Mouse (Mus musculus) neural tube, embryonic 14.5 days (tissue): ENCODE results near the gene Nxpe2. TPM values are rescaled to one million over a fixed set of nuclear protein-coding genes. Genes with fewer than 3 reads are reported as not detected.

Experiments
- ATAC-seq: fragments of 200-750 bp; cut with Nextera tagmentation; 2 replicates; pipeline ENCODE4 v1.8.0; 2017; ENCODE audit warnings: low read depth, mild to moderate bottlenecking, moderate TSS enrichment, moderate library complexity
- H3K27ac ChIP-seq: fragments of 300-500 bp; sonication (generic); 2 replicates; pipeline ENCODE4 v1.5.1; 2014; ENCODE audit warnings: low read depth, mild to moderate bottlenecking, control low read depth, low read length, moderate library complexity, mixed read lengths
- H3K27me3 ChIP-seq: fragments of 300-500 bp; sonication (generic); 2 replicates; pipeline ENCODE4 v1.6.1; 2014; ENCODE audit warnings: low read length; ENCODE audit not compliant: control insufficient read depth, insufficient read depth
- H3K36me3 ChIP-seq: fragments of 300-500 bp; sonication (generic); 2 replicates; pipeline ENCODE4 v1.6.1; 2014; ENCODE audit warnings: low read length, mixed read lengths; ENCODE audit not compliant: control insufficient read depth, insufficient read depth
- H3K4me1 ChIP-seq: fragments of 300-500 bp; sonication (generic); 2 replicates; pipeline ENCODE4 v1.6.1; 2014; ENCODE audit warnings: low read length; ENCODE audit not compliant: control insufficient read depth, insufficient read depth
- H3K4me2 ChIP-seq: fragments of 300-500 bp; sonication (generic); 2 replicates; pipeline ENCODE4 v1.6.1; 2014; ENCODE audit warnings: mild to moderate bottlenecking, low read depth, low read length, control low read depth
- H3K4me3 ChIP-seq: fragments of 300-500 bp; sonication (generic); 2 replicates; pipeline ENCODE4 v1.5.1; 2014; ENCODE audit warnings: low read depth, low read length, control low read depth, mixed read lengths
- H3K9ac ChIP-seq: fragments of 300-500 bp; sonication (generic); replicated peaks from 2 replicates; pipeline ENCODE4 v1.6.1; 2014; ENCODE audit warnings: low read depth, mild to moderate bottlenecking, control low read depth, low read length, mixed read lengths
- H3K9me3 ChIP-seq: fragments of 300-500 bp; sonication (generic); 2 replicates; pipeline ENCODE4 v1.6.1; 2016; ENCODE audit warnings: low read length; ENCODE audit not compliant: control insufficient read depth
- WGBS: fragments of 180-500 bp; shearing (Covaris S2); extraction: QIAGEN DNeasy Blood & Tissue Kit; methylation state at CpG from one replicate; pipeline ENCODE4 v1.1.7; 2014; 5-methylcytosine and 5-hydroxymethylcytosine counted together
- polyA plus RNA-seq: library from polyadenylated mRNA; unstranded; fragments of >200 nt; fragmentation: Nextera tagmentation; extraction: Ambion mirVana; gene quantifications from 2 replicates; pipeline ENCODE4 v1.2.1, GENCODE M21; 2014

Nxpe2 gene
- 0.77 and 1.2 TPM in 2 replicates for polyA plus RNA-seq

- Histone ChIP-seq H3K9ac (no peak within 1 kb of the TSS), H3K4me1 (no peaks in the 10 kb centered on the region), H3K36me3 (no peaks in the 10 kb centered on the region), H3K4me2 (no peak within 1 kb of the TSS), H3K27me3 (no peaks in the 10 kb centered on the region), H3K27ac (no peak within 1 kb of the TSS), H3K4me3 (no peak within 1 kb of the TSS), H3K9me3 (no peaks in the 10 kb centered on the region)
- ATAC-seq: no peak
- WGBS: 43% methylated on average over 2 of the region's 2 CpGs
Observed at GRCm38 (mm10) chr9:48353148-48353698, at the start of gene Nxpe2. Gene Nxpe2 (minus strand): TSS chr9:48353454.

DNA sequence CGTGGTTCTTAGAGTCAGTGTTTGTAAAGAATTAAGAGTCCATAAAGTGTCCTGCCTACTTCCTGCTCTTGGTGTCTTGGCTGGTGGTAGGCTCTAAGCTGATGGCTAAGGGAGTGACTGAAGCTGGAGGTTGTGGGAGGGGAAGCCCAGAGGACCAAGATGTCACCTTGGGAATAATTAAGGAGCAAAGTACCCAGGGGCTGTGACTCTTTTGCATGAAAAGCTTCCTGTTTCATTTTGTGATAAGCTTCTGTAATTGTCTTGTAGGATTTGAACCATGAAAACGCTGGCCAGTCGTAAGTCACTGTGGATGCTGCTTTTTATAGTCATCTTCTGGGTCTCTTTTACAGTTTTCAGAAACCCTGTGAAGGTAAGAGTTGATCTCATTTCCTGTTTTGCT lies 36.7 kb upstream of the Nxpe2 start:
- H3K4me3 ChIP-seq: no peak overlapping the region
- H3K9me3 ChIP-seq: no peaks in the 10 kb centered on the region

GRCm38 (mm10) chr9:48388451-48388850 lies 35.2 kb upstream of the Nxpe2 start:
- H3K9me3 ChIP-seq: no peaks in the 10 kb centered on the region
- H3K4me2 ChIP-seq: no peak overlapping the region
- no peaks in the 10 kb centered on the region for H3K27me3 ChIP-seq
- H3K27ac ChIP-seq: no peak overlapping the region
- no peak overlapping the region for H3K4me3 ChIP-seq
- H3K4me1 ChIP-seq: no peaks in the 10 kb centered on the region
- 67% methylated on average over 4 of the region's 4 CpGs for WGBS
- H3K9ac ChIP-seq: no peak overlapping the region
- no peaks in the 10 kb centered on the region for H3K36me3 ChIP-seq
- no peak for ATAC-seq

More for the DNA sequence above, 36.7 kb upstream of the Nxpe2 start:
- no peak overlapping the region for H3K27ac ChIP-seq
- no peaks in the 10 kb centered on the region for H3K36me3 ChIP-seq
- no peak for ATAC-seq
- no peak overlapping the region for H3K9ac ChIP-seq
- H3K27me3 ChIP-seq: no peaks in the 10 kb centered on the region
- H3K4me1 ChIP-seq: no peaks in the 10 kb centered on the region
- H3K4me2 ChIP-seq: no peak overlapping the region
- WGBS: 82% methylated on average over 3 of the region's 3 CpGs

GRCm38 (mm10) chr9:48374357-48374756 lies 21.1 kb upstream of the Nxpe2 start:
- no peak for ATAC-seq
- Histone ChIP-seq H3K4me1 (no peaks in the 10 kb centered on the region), H3K27ac (no peak overlapping the region), H3K9me3 (no peaks in the 10 kb centered on the region), H3K9ac (no peak overlapping the region), H3K36me3 (no peaks in the 10 kb centered on the region), H3K4me2 (no peak overlapping the region), H3K27me3 (no peaks in the 10 kb centered on the region), H3K4me3 (no peak overlapping the region)
- WGBS: 84% methylated on average over 2 of the region's 2 CpGs

GRCm38 (mm10) chr9:48373232-48373878 lies 20.1 kb upstream of the Nxpe2 start:
- Histone ChIP-seq H3K9me3 (no peaks in the 10 kb centered on the region), H3K4me3 (no peak overlapping the region), H3K27me3 (no peaks in the 10 kb centered on the region), H3K27ac (no peak overlapping the region), H3K36me3 (no peaks in the 10 kb centered on the region), H3K4me1 (no peaks in the 10 kb centered on the region), H3K9ac (no peak overlapping the region), H3K4me2 (no peak overlapping the region)
- ATAC-seq: no peak
- 77% methylated on average over 4 of the region's 4 CpGs for WGBS

- no peak for ATAC-seq
- no peaks in the 10 kb centered on the region for H3K27me3 ChIP-seq
- no peak overlapping the region for H3K4me3 ChIP-seq
- 88% methylated on average over 6 of the region's 6 CpGs for WGBS
- no peaks in the 10 kb centered on the region for H3K4me1 ChIP-seq
- no peak overlapping the region for H3K27ac ChIP-seq
- no peak overlapping the region for H3K4me2 ChIP-seq
- no peaks in the 10 kb centered on the region for H3K9me3 ChIP-seq
- no peaks in the 10 kb centered on the region for H3K36me3 ChIP-seq
- H3K9ac ChIP-seq: no peak overlapping the region
Observed at GRCm38 (mm10) chr9:48362743-48363142, 9.5 kb upstream of the Nxpe2 start.

DNA sequence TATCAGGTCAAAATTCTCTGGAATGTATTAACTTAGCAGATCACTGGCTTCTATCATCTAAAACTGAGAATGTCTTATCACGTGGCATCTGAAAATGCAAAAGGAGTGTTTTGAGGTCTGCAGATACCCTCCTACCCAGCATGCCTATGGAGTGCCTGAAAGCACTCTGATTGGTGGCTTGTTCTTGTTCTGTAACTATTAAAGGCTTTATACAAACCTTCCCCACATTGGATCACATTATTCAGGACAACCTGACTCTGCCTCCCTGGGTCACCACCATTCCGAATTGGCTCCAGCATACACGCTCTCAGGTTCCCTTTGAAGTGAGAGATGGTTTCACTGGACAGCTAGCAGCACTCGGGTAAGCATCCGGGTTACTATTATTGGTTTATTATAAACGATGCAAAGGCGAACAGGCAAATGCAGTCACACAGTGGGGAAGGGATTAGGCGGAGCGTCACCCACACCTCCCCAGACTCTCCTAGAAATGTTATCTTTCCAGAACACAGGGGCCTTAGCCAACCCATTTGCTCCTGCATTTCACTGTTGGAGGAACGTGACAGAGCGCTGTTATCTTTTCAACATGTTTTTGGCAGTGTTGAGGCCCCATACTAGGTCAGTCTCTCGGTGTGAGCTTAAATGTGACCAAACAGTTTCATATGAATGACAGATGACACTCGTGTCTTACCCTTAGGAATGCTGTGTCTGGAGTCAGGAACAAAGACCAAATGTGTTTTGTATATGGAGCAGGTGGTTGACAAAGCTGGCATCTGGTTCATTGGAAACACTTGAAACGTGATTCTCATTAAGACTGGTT lies 8.8 kb upstream of the Nxpe2 start:
- ATAC-seq: no peak
- no peaks in the 10 kb centered on the region for H3K36me3 ChIP-seq
- no peak overlapping the region for H3K4me3 ChIP-seq
- no peak overlapping the region for H3K4me2 ChIP-seq
- H3K4me1 ChIP-seq: no peaks in the 10 kb centered on the region
- no peaks in the 10 kb centered on the region for H3K9me3 ChIP-seq
- H3K27me3 ChIP-seq: no peaks in the 10 kb centered on the region
- H3K27ac ChIP-seq: no peak overlapping the region
- 78% methylated on average over 14 of the region's 14 CpGs for WGBS
- H3K9ac ChIP-seq: no peak overlapping the region

DNA sequence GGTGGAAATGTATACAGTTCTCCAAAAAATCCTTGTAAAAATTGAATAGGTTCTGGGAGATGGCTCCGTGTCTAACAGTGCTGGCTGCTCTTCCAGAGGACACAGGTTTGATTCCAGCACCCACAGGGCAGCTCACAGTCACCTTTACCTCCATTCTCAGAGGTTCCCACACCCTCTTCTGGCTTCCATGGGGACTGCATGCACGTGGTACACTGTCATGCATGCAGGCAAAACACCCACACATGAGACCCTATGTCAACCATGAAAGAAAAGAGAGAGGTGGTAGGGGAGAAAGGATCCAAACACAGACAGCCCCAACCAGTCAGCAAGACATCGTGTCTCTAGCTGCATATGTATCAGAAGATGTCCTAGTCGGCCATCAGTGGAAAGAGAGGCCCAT lies 7.6 kb upstream of the Nxpe2 start:
- Histone ChIP-seq H3K4me1 (no peaks in the 10 kb centered on the region), H3K9me3 (no peaks in the 10 kb centered on the region), H3K36me3 (no peaks in the 10 kb centered on the region), H3K4me3 (no peak overlapping the region), H3K27ac (no peak overlapping the region), H3K27me3 (no peaks in the 10 kb centered on the region), H3K9ac (no peak overlapping the region), H3K4me2 (no peak overlapping the region)
- ATAC-seq: no peak
- 76% methylated on average over 4 of the region's 4 CpGs for WGBS

- no peak overlapping the region for H3K4me3 ChIP-seq
- H3K4me1 ChIP-seq: no peaks in the 10 kb centered on the region
- H3K9me3 ChIP-seq: no peaks in the 10 kb centered on the region
- no peak overlapping the region for H3K4me2 ChIP-seq
- no peaks in the 10 kb centered on the region for H3K27me3 ChIP-seq
- no peaks in the 10 kb centered on the region for H3K36me3 ChIP-seq
- 96% methylated on average over 3 of the region's 3 CpGs for WGBS
- H3K27ac ChIP-seq: no peak overlapping the region
- H3K9ac ChIP-seq: no peak overlapping the region
- ATAC-seq: no peak
Observed at GRCm38 (mm10) chr9:48357097-48357496, 3.8 kb upstream of the Nxpe2 start.
